Mouse (Mus musculus): ENCODE results near the gene Plcl1.

The Plcl1 gene

DNA sequence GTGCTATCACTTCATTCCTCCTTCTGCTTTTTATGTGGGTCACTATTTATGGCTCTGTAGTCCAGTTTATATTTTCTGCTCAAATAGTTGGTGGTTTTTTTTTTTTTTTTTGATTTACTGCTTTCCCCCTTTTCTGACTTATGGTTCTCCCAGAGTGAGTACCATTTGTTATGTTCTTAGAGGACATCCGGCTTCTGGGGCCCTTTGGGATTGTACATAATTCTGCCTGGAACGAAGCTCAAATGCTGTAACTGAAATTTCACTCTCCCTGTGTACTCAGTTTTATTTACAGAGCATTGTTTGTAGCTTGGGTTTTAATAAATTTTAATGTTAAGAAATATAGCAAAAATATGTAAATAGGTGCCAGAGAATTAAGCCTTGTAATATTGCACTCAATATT, 200.2 kb downstream of the Plcl1 start:
- no peak for DNase-seq (ENCODE audit: low read depth, low spot score)

DNA sequence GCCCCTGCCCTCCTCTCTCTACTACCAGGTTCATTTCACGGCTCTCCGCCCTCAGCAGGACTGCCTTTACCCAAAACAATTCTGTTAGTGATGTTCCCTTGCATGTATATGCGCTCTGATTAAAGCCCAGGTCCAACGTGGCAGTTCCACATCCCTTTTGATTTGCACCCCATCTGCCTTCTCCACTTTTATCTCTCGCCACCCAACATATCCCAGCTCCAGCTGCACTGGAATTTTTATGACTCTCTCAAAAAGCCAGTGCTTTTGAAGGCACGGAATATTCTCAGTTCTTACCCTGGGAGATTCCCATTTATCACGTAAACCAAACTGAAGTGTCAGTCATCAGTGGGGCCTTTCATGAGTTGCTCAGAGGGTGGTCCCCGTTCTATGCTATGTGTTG, 200.7 kb downstream of the Plcl1 start:
- no peak for DNase-seq (ENCODE audit: low read depth, low spot score)

DNA sequence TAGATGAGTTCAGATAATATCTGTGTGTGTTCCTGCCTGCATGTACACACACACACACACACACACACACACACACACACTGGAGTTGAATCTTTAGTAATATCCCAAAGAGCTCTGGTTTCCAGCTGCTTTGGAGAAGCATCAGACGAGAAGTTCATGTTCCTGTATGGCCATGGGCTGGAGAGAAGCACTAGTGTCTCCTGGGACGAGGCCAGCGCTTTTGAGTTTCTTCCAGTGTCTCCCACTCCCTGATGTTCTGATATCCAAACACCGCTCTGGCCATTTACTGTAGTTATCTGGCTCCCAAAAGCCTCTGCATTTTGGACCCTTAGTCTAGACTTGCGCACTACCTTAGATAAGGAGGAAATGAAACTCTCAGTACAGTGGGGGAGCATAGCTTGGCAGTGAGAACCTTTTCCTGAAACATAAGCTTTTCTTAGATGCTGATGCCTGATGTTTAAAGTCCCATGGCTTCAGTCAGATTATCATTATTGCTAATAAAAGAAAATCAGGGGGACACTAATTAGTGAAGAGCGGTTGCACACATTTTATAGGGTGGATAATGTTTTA, 207.1 kb downstream of the Plcl1 start:
- no peak for DNase-seq (ENCODE audit: low read depth, low spot score)

DNA sequence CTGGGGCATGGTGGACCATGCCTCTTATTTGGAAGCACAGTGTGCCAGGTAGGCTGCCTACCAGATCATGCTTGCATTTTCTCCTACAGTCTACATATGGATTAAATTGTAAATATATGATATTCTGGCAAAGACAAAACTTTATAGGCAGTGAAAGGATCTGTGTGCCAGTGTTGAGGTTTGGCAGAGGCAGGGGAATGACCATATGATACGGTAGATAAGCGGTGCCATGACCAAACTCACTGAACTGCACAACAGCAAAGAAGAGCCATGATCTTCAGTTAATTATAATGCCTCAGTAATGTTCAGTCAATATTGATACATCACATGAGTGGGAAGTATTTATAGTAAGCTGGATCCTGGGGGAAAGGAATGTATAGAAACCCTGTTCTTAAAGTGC, 212.1 kb downstream of the Plcl1 start:
- DNase-seq (ENCODE audit: low read depth, low spot score), result no peak

DNA sequence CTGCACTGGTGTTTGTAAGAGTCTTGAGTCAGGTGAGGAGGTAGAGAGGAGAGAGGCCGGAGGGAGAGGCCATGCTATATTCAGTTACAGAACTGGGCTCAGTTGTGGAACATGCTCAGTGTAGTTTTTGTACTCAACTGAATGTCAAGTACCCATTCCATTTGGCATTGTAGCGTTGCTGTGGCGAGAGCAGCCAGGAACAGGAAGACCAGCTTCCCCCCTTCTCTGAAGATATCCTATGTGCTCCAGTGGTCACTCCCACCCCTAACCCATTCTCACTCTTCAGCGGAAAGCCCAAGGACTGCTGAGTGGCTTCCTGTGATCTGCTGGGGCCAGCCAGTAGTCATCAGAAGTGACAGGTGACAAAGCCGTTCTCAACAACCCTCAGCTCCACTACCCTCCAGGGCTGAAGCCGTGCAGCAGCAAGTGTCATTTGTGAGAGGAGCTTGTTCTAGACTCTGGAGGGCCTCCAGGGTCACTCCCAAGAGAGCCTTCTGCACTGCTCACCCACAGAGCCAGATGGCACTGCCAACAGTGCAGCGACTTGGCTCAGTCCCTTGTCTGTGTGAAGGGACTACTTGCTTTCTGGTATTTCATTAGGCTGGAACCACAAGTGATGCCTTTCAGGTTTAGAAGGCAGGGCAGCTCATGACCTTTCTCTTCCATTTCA, 213.0 kb downstream of the Plcl1 start:
- peak; percentile 15 for DNase-seq (ENCODE audit: low read depth, low spot score)

DNA sequence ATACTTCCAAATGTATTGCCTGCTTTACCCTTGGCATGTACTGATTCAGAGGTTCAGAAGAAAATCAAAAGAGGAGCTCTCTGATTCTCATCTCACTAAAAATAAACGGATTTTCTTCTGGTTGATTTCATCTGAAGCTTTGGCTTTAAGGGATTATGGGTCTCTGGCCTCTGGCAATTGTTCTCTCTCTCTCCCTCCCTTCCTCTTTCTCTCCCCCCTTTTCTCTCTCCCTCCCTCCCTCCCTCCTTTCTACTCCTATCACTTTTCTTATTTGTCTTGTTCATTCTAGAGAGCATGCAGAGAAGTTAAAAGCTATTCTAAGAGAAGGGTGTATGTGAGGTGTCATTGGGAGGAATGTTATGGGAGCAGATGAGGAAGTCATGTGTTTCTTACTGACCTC, 225.8 kb downstream of the Plcl1 start:
- DNase-seq (ENCODE audit: low read depth, low spot score), result no peak

DNA sequence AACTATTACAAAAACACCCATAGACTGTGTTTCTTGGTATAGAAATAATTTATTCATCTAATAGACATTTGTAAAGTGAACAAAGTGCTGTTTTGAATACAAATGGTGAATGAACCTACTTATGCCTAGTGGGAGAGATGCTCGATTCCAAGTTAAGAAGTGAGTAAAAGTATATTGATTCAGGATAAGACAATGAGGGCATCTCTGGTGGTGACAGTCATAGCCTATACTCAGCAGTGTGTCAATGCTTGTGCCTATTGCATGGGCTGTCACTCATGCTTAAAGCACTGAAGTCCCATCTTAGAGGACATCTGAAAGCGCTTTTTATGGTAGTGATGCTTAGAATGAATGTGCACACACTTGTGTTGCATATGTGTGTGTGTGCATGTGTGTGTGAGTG, 226.3 kb downstream of the Plcl1 start:
- no peak for DNase-seq (ENCODE audit: low read depth, low spot score)

DNA sequence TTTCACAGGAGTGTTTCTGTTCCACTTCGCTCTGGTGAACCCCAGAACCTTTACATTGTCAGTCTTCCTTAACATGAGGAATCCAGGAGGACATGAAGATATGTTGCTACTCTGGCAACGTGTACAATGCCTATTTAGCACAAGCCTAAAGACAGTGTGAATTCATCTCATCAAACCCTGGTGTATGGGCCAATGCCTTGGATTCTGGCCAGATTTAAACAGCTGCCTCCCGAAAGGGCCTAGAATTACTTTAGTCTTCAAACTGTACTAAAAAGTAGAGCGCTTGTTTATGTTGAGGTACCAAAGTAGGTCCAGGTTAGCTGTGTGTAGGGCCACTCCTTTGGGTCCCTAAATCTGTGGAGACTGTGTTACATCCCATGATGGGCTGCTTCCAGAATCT, 227.6 kb downstream of the Plcl1 start:
- DNase-seq (ENCODE audit: low read depth, low spot score), result no peak

DNA sequence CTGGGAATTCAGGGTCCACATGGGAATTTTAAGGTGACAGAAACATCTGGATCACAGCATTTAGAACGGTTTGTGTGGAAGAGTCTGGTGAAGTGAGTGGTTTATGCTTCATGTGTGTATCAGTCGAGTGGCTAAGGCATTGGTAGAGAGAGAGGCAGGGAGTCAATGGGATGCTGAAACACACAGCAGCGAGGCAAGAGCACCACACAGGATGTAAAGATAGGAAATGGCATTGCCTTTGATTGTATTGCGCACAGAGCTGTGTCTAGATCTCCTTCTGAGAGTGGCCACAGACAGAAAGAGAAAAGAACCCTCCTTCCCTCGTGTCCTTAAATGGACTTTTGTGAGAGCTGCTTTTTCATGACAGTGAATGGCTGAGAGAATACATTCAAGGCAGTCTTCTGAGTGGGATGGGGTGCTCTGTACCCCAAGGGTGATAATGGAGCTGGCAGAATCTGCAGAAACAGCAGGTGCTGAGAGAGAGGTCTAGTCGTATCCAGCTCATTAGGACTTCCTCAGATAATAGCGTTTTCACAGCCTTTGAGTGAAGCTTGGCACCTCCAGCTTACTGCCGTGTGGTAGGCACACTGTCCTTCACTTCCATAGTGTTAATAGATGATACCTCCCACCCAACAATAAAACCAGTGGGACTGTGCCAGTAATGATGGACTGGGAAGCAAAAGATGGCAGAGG, 253.9 kb downstream of the Plcl1 start:
- DNase-seq (ENCODE audit: low read depth, low spot score), result no peak

DNA sequence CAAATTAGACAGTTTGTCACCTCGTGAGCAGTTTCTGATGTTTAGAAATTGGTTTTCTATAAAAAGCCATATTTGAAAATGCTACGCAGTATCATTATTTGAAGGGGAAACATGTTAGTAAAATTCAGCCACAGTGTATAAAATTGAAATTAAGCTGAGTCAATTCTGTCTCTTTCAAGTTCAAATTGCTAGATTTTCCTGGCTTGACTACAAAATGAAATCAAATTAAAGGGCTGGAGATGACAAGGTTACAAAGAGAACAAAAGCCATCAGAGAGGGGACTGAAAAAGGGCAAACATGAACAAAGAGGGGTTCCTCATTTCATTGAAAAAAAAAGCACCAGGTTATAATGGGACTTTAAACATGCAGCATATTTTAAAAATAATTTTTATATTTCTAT, 255.7 kb downstream of the Plcl1 start:
- no peak for DNase-seq (ENCODE audit: low read depth, low spot score)

DNA sequence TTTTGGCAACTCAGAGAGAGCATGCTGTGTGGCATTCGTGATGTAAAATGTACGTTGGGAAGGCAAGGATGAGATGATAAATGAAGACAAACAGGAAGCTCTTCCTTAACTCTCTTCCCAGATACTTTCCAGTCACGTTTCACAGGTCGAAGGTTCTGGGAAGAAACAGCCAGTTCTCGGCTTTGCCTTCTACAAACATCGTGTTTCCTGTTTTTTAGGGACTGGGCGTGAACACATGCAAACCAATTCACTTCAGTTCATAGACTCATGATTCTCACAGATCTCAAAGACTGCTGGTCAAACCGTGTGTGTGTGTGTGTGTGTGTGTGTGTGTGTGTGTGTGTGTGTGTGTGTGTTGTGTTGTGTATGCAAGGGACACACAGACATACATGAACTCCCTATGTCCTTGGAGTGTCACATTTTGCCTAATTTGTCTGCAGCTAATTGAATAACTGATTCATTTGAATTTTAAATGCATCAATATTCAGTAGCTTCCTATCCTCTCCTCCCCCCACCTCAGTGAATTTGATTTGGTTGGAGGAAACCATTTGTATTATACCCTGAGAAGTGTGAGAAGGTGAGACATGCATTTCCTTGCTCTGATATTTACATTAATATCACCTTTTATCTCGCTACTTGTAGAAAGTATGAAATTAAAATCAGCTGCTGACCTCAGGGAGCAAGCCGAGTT, 259.6 kb downstream of the Plcl1 start:
- DNase-seq (ENCODE audit: low read depth, low spot score), result no peak

DNA sequence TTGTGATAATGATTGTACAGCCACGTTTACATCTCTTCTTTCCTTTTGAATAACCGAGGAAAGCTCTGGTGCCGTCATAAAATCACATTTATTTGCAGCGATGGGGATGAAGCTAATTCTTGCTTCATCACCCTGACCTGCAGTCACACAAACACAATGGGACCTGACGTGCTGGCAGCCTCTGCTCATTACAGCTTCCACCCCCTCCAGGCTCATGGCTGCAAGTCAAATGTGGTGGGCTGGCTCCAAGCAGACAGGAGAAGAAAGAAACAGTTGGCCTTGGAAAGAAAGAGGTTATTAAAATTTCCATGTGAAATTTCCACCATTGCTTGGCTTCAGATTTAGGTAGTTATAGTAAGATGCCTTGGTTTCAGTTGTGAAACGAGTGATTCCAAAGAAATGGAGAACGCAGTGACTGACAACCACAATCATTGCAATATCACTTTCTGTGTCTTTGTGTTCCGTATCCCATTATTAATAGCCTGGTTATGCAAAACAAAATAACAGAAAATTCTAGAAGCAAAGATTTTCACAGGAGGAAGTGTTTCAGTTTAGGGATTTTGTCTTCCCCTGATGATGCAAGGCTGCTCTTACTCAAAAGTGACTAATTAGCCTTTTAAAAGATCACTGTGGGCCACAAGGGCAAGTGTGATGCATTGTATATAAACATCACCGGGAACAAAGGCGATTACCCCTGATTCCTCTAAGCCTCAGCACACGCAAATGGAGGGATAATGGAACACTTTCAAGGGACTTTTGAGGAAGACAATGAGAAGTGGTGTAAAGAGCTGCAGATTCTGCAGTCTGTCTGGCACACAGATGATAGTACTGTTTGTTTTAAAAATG, 260.3 kb downstream of the Plcl1 start:
- DNase-seq (ENCODE audit: low read depth, low spot score), result no peak

DNA sequence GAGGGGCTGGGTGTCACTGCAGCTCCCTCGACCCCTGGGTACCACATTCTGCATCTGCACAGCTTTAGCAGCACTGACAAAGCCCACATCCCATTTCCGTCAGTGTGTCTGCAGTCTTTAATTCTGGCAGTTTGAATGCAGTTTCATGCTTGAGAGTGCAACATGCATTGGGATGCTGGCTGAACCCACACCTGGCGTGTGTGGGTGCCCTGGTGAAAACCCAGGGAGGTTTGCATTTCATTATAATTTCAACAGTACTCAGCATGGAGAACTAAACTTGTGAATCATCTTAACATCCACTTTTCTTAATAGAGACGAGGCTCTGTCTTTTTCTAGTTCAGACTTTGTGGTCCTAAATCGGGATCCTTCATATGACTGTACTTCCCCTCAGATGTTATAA, 261.1 kb downstream of the Plcl1 start:
- no peak for DNase-seq (ENCODE audit: low read depth, low spot score)

DNA sequence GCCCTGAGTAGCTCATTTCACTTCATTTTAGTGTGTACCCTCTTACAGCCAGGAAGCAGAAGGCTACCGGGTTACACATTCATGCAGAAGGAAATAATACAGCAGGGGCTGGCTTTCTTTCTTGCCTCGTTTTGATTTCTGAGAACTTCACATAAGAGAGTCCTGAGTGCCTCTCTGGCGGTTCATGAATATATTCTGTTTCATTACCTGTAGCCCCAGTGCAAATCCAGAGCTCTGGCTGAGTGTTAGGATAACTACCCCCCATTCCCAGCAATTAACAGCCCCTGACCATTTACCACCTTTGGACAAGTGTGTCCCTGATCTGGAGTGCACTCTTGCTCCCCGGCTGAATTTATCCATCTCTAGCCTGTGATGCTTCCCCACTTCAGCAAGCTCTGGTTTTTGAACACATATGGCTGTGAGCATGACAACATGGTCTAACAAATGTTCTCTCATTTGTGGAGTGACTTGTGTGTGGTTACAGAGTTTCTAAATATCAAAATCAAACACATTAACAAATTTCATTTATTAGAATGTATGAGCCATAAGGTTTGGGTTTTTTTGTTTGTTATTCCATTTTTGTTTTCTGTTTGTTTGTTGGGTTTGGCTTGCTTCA, 263.0 kb downstream of the Plcl1 start:
- no peak for DNase-seq (ENCODE audit: low read depth, low spot score)

DNA sequence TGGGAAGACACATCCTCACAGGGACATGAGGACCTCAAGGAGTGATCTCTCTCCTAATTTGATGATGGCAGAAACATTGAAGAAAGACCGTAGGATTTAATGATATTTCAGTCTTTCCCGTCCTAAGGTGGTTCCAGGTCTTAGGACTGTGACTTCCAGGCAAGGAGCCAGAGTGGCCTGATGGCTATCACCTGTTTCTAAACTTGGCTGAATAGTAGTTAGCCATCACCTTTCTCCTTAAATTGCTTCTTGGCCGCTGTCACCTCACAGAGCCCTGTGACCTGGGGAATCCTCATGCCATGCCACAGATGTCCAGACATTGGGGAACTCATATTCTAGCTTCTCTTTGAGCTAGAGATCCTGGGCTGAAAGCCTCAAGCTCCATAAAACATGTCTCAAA, 277.0 kb downstream of the Plcl1 start:
- no peak for DNase-seq (ENCODE audit: low read depth, low spot score)

DNA sequence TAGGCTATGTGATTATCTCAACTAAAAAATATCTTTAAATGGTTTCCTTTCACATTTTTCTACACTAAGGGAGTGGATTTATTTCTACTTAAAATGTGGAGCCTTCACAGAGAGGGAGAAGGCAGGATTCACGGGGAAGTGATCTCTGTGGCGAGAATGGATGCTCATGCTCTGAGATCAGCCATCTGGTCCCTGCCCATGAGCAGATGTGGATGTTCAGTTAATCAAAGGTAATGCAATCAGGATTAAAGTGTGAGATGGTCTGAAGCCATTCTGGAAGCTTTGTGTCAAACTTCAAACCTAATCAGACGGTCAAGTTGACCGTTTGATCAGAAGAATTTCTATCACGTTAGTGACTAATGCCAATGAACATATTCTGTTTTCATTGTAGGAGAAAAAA, 280.5 kb downstream of the Plcl1 start:
- DNase-seq (ENCODE audit: low read depth, low spot score), result no peak

DNA sequence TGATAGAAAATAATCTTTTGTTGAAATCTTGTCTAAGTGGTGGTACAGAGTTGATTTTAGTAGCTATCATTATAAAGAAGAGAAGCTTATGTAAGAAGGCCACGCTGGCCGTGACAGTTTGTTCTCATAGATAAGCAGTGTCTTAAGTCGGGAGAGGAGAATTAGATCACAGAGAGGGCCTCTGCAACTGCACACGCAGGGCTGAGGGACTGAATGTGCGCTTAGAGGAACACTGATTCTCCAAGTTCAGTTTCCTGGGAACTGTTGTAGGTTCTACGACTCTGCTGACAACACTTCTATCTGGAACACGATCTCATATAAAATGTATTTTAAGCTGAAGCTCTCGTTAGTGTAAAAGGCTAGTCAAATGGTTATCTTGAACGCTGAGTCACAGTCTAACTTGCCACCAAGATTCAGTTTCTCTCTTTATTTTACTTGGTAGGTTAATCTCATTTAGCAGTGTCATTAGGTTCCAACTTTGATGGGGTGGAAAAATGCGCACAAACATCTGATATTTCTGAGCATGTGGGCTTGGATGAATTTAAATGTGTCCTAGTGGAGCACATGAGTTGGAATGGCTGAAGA, 288.0 kb downstream of the Plcl1 start:
- no peak for DNase-seq (ENCODE audit: low read depth, low spot score)

DNA sequence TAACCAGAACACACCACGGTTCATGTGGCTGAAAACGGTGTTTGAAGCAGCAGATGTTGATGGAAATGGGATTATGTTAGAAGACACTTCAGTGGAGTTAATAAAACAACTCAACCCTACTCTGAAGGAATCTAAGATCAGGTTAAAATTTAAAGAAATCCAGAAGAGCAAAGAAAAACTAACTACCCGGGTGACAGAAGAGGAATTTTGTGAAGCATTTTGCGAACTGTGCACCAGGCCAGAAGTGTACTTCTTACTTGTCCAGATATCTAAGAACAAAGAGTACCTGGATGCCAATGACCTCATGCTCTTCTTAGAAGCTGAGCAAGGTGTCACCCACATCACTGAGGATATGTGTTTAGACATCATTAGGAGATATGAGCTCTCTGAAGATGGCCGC, 290.5 kb downstream of the Plcl1 start:
- DNase-seq (ENCODE audit: low read depth, low spot score), result no peak

DNA sequence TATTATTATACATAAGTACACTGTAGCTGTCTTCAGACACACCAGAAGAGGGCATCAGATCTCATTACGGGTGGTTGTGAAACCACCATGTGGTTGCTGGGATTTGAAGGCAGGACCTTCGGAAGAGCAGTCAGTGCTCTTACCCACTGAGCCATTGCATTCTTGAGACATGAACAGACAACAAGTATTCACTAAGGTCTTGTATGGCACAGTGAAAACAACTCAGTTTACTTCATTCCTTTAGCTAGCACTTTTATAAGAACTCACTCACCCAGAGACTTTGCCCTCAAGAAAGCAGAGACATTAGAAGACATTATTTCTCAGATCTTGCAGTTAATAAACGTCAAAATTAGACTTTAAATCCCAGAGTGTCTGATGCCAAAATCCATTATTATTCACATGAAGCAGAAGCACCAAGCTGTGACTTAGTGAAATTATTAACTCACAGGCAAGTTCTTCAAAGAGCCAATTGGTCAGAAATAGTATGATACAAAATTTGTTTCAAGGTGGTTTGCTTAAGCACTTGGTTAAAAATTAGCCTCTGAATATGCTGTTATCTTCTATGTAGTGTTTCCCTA, 293.8 kb downstream of the Plcl1 start:
- DNase-seq (ENCODE audit: low read depth, low spot score), result no peak

DNA sequence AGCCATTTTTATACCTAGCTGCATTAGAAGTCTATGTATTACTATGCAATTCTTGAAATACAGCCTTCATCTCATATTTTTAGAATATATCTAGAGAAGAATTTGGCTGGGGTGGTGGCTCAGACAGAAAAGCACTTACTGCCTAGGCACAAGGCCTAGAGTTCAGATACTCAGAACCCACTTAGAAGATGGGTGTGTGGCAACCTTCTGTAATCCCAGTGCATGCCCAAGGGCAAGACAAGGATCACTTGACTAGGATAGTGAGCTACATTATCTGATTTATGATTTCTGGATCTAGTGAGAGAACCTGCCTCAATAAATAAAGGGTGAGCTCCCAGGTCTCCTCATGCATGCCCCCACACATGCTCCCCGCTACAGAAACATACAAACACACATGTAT, 294.3 kb downstream of the Plcl1 start:
- DNase-seq (ENCODE audit: low read depth, low spot score), result no peak

DNA sequence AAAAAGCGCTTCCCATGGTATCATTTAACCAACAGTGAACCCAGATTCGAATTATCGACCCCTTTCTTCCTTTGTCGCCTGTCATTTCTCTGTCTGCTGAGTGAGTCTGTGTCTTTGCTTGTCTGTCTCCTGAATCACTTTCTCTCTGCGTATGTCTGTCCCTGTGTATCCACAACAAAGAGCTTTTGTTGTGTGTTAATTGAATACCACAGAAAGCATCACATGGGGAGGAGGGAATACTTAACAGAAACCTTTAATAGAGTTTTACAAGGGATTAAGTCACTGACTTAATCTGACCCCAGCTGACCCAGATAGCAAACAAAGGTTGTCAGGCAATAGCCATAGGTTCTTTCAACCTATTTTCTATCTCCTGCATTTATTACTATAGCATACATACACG, 295.0 kb downstream of the Plcl1 start:
- DNase-seq (ENCODE audit: low read depth, low spot score), result no peak

Data from telencephalon, adult 2 months (tissue).